In the genomic region with DNA sequence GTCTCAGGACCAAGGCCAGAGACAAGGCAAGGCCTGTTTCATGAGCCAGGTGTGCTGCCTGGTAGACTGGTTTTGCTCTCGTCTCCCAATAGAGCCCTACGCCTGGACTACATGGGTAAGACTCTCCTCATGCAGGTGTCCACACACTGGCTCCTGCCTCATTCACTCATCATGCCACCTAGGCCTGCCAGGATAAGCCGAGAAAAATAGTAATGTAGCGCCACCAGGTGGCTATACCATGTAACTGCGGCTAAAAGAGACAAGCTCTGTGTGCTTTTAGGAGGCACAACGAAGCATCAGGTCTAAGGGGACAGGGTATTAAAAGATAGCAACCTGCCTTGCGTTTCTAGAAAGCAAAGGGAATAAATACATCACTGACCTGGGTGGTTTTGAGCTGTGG, we compare ENCODE assay signal across 9 mouse cellular contexts. TPM values are rescaled to one million over a fixed set of nuclear protein-coding genes. Genes with fewer than 3 reads are reported as not detected.
DNase-seq lines count a peak whose midpoint lies in the region; ATAC-seq and TF ChIP-seq lines count a peak whose summit lies in the region.
"Had no signal": no experiment of that assay in that cellular context is flagged by ENCODE, and none has a peak within 500 bp of the region (broad histone marks: within the 10 kb centered on the region; RNA-seq: fewer than 3 reads in every experiment).

No protein-coding gene starts in this region.

- DNase-seq in forebrain, postnatal 0 days, result peak; percentile 65
- DNase-seq in testis, postnatal 10 days (ENCODE audit: low spot score), result no peak
- DNase-seq in cerebellum, adult 9-10 months, result peak; percentile 55
- peak; percentile 30 for DNase-seq in hindlimb bud, embryonic 11.5 days (ENCODE audit: extremely low spot score, low read depth, low spot score)
- no peak for DNase-seq in liver, embryonic 11.5 days (ENCODE audit: low spot score)
- peak; percentile 78 to 79 for DNase-seq in right cerebral cortex, adult 2 months (ENCODE audit: low spot score in 2 of 2)

- H3K4me1 ChIP-seq in forebrain, postnatal 0 days (ENCODE audit: insufficient read depth), result peaks cover 10% of the 10 kb centered on the region; the same call in 1 of the 2 replicates
- peaks cover 22% of the 10 kb centered on the region for H3K4me1 ChIP-seq in forebrain, embryonic 13.5 days
- H3K4me1 ChIP-seq in testis, adult 2 months (ENCODE audit: control insufficient read depth, insufficient read depth, low read length), result peaks cover 12% of the 10 kb centered on the region
- H3K4me1 ChIP-seq in liver, embryonic 11.5 days (replicated peaks; ENCODE audit: control insufficient read depth, insufficient read depth, low read length), result peaks cover 11% of the 10 kb centered on the region

- no peaks in the 10 kb centered on the region for H3K27me3 ChIP-seq in forebrain, postnatal 0 days (ENCODE audit: insufficient read depth, low read length)
- H3K27me3 ChIP-seq in forebrain, embryonic 13.5 days, result peaks cover 21% of the 10 kb centered on the region
- no peaks in the 10 kb centered on the region for H3K27me3 ChIP-seq in testis, adult 2 months (ENCODE audit: control insufficient read depth, insufficient read depth, low read length)
- peaks cover 24% of the 10 kb centered on the region for H3K27me3 ChIP-seq in liver, embryonic 11.5 days (replicated peaks; ENCODE audit: control insufficient read depth, insufficient read depth, low read length)

- peak; percentile 80 for TF ChIP-seq CTCF in forebrain, postnatal 0 days (IDR thresholded peaks at IDR 0.05; ENCODE audit: low read depth)
- TF ChIP-seq CTCF in testis, adult 2 months (IDR thresholded peaks at IDR 0.05; ENCODE audit: control insufficient read depth, insufficient read depth, insufficient replicate concordance, low read depth, low read length), result peak; percentile 63; the same call in 1 of the 2 replicates

- H3K36me3 ChIP-seq in forebrain, postnatal 0 days (ENCODE audit: insufficient read depth), result no peaks in the 10 kb centered on the region
- H3K36me3 ChIP-seq in forebrain, embryonic 13.5 days (ENCODE audit: poor library complexity, severe bottlenecking), result no peaks in the 10 kb centered on the region
- H3K36me3 ChIP-seq in testis, adult 2 months (ENCODE audit: control insufficient read depth, insufficient read depth, low read length), result no peaks in the 10 kb centered on the region
- H3K36me3 ChIP-seq in liver, embryonic 11.5 days (ENCODE audit: control insufficient read depth, insufficient read depth, low read length), result no peaks in the 10 kb centered on the region

- no peak; the same call in 1 of the 2 replicates for ATAC-seq in forebrain, postnatal 0 days
- ATAC-seq in forebrain, embryonic 13.5 days, result no peak
- ATAC-seq in liver, embryonic 11.5 days (replicated peaks; ENCODE audit: low FRiP score), result 0 out of 2 replicates have a peak, but pooled peaks have one; percentile 24

- H3K9ac ChIP-seq in forebrain, postnatal 0 days, result no peak overlapping the region
- H3K9ac ChIP-seq in forebrain, embryonic 13.5 days, result no peak overlapping the region
- no peak overlapping the region for H3K9ac ChIP-seq in liver, embryonic 11.5 days (ENCODE audit: low read depth, low read length)

- no peaks in the 10 kb centered on the region for H3K9me3 ChIP-seq in forebrain, postnatal 0 days (ENCODE audit: low read length)
- H3K9me3 ChIP-seq in forebrain, embryonic 13.5 days (replicated peaks), result no peaks in the 10 kb centered on the region
- H3K9me3 ChIP-seq in liver, embryonic 11.5 days (ENCODE audit: control insufficient read depth, low read length), result no peaks in the 10 kb centered on the region

- 27% methylated on average over 7 of the region's 7 CpGs for WGBS in forebrain, postnatal 0 days
- 17% methylated on average over 7 of the region's 7 CpGs for WGBS in forebrain, embryonic 13.5 days
- 12% methylated on average over 7 of the region's 7 CpGs for WGBS in liver, embryonic 11.5 days

- TF ChIP-seq POLR2A in testis, adult 2 months (IDR thresholded peaks at IDR 0.05; ENCODE audit: control insufficient read depth, low read depth, low read length), result no peak

- no peak overlapping the region for H3K27ac ChIP-seq in forebrain, postnatal 0 days (ENCODE audit: low read depth, low read length)
- H3K27ac ChIP-seq in forebrain, embryonic 13.5 days, result no peak overlapping the region
- no peak overlapping the region for H3K27ac ChIP-seq in testis, adult 2 months (ENCODE audit: control insufficient read depth, insufficient read depth, low read depth, low read length)
- no peak overlapping the region for H3K27ac ChIP-seq in liver, embryonic 11.5 days (ENCODE audit: low read depth, low read length)

- H3K4me2 ChIP-seq in forebrain, postnatal 0 days (ENCODE audit: low read depth), result no peak overlapping the region
- no peak overlapping the region for H3K4me2 ChIP-seq in forebrain, embryonic 13.5 days
- no peak overlapping the region for H3K4me2 ChIP-seq in liver, embryonic 11.5 days

- no peak overlapping the region for H3K4me3 ChIP-seq in forebrain, postnatal 0 days (ENCODE audit: low read depth, low read length)
- H3K4me3 ChIP-seq in forebrain, embryonic 13.5 days, result no peak overlapping the region
- H3K4me3 ChIP-seq in testis, adult 2 months (ENCODE audit: control insufficient read depth, low read depth, low read length), result no peak overlapping the region
- H3K4me3 ChIP-seq in liver, embryonic 11.5 days (ENCODE audit: low read depth, low read length), result no peak overlapping the region

RNA-seq across cellular contexts. Expression of a gene that starts 8.6 kb away (rescaled TPM):
- 3.8 and 4.6 TPM in 2 replicates for total RNA-seq in forebrain, postnatal 0 days (2014; rRNA removed)
- polyA plus RNA-seq in forebrain, postnatal 0 days (2015; fragmentation: Nextera tagmentation; extraction: Ambion mirVana), result 0.49 and 1.6 TPM in 2 replicates
- 0.62 and 0.90 TPM in 2 replicates for polyA plus RNA-seq in forebrain, embryonic 13.5 days (2015; fragmentation: Nextera tagmentation; extraction: Ambion mirVana)
- 4.1 and 4.8 TPM in 2 replicates for polyA plus RNA-seq in testis, adult 2 months (2012; rRNA removed)
- 2.5 and 3.6 TPM in 2 replicates for polyA plus RNA-seq in liver, embryonic 11.5 days (2014; fragmentation: Nextera tagmentation; extraction: Ambion mirVana)

RNA-seq across cellular contexts. Expression of a gene that starts 8.9 kb away (rescaled TPM):
- total RNA-seq in forebrain, postnatal 0 days (2014; rRNA removed), result 2.5 and 5.3 TPM in 2 replicates
- 2.3 and 4.0 TPM in 2 replicates for polyA plus RNA-seq in forebrain, postnatal 0 days (2015; fragmentation: Nextera tagmentation; extraction: Ambion mirVana)
- polyA plus RNA-seq in forebrain, embryonic 13.5 days (2015; fragmentation: Nextera tagmentation; extraction: Ambion mirVana), result 0.16 and 0.22 TPM in 2 replicates
- polyA plus RNA-seq in testis, adult 2 months (2012; rRNA removed), result 0.96 and 1.8 TPM in 2 replicates
- 0.96 and 1.5 TPM in 2 replicates for polyA plus RNA-seq in liver, embryonic 11.5 days (2014; fragmentation: Nextera tagmentation; extraction: Ambion mirVana)

RNA-seq across cellular contexts. Expression of a gene that starts 13.3 kb away (rescaled TPM):
- total RNA-seq in forebrain, postnatal 0 days (2014; rRNA removed), result 0.24 TPM in 1 of 2 replicates, not detected in the other
- 0.54 and 0.63 TPM in 2 replicates for polyA plus RNA-seq in forebrain, postnatal 0 days (2015; fragmentation: Nextera tagmentation; extraction: Ambion mirVana)
- 0.11 and 0.15 TPM in 2 replicates for polyA plus RNA-seq in forebrain, embryonic 13.5 days (2015; fragmentation: Nextera tagmentation; extraction: Ambion mirVana)
- 52.9 and 82.3 TPM in 2 replicates for polyA plus RNA-seq in testis, adult 2 months (2012; rRNA removed)
- polyA plus RNA-seq in liver, embryonic 11.5 days (2014; fragmentation: Nextera tagmentation; extraction: Ambion mirVana), result 43.0 and 51.7 TPM in 2 replicates
- polyA plus RNA-seq: large intestine, adult 2 months had no signal

RNA-seq across cellular contexts. Expression of a gene that starts 26.7 kb away (rescaled TPM):
- total RNA-seq in forebrain, postnatal 0 days (2014; rRNA removed), result not detected in 2 replicates
- polyA plus RNA-seq in forebrain, postnatal 0 days (2015; fragmentation: Nextera tagmentation; extraction: Ambion mirVana), result 0.12 TPM in 1 of 2 replicates, not detected in the other
- polyA plus RNA-seq in forebrain, embryonic 13.5 days (2015; fragmentation: Nextera tagmentation; extraction: Ambion mirVana), result not detected in 2 replicates
- 130 and 134 TPM in 2 replicates for polyA plus RNA-seq in testis, adult 2 months (2012; rRNA removed)
- polyA plus RNA-seq in liver, embryonic 11.5 days (2014; fragmentation: Nextera tagmentation; extraction: Ambion mirVana), result not detected in 2 replicates
- polyA plus RNA-seq: large intestine, adult 2 months had no signal

RNA-seq across cellular contexts. Expression of a gene that starts 36.6 kb away (rescaled TPM):
- total RNA-seq in forebrain, postnatal 0 days (2014; rRNA removed), result 0.38 and 0.71 TPM in 2 replicates
- polyA plus RNA-seq in forebrain, postnatal 0 days (2015; fragmentation: Nextera tagmentation; extraction: Ambion mirVana), result 0.26 TPM in 1 of 2 replicates, not detected in the other
- polyA plus RNA-seq in forebrain, embryonic 13.5 days (2015; fragmentation: Nextera tagmentation; extraction: Ambion mirVana), result not detected in 2 replicates
- 66.2 and 67.9 TPM in 2 replicates for polyA plus RNA-seq in testis, adult 2 months (2012; rRNA removed)
- polyA plus RNA-seq in liver, embryonic 11.5 days (2014; fragmentation: Nextera tagmentation; extraction: Ambion mirVana), result not detected in 2 replicates
- polyA plus RNA-seq: large intestine, adult 2 months had no signal

Comparison
In these comparisons a context has a peak if more than half of its experiments do, and no peak if none do; other contexts are left out.
1. DNase-seq: peak in forebrain, postnatal 0 days (single experiment), cerebellum, adult 9-10 months (single experiment), hindlimb bud, embryonic 11.5 days (single experiment) and right cerebral cortex, adult 2 months (2 of 2); none in testis, postnatal 10 days (single experiment) and liver, embryonic 11.5 days (single experiment).
2. RNA of a gene that starts 13.3 kb away (polyA plus RNA-seq): 52.9 to 82.3 TPM in testis, adult 2 months and 43.0 to 51.7 TPM in liver, embryonic 11.5 days; 0.54 to 0.63 TPM in forebrain, postnatal 0 days and 0.11 to 0.15 TPM in forebrain, embryonic 13.5 days; every median in the first group is over 10 times any median in the second.